Mouse (Mus musculus): ENCODE measurements around the gene Mab21l1.

DNA sequence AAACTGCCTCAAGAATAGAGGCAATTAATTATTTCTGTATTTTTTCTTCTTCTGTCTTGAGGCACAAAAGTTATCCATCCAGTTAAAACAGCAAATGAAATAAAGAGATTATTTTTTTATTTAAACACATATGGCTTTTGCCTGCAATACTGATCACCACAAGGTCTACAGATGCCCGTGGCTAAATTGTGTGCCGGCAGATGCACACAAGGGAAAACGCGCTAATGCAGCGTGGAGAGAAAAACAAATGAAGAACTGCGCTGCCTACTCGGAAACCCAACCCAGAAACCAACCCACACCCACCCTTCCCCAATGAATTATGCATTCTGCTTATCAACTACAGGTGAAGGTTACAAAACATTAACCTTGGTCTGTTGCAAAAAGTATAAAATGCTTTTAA, 7.1 kb upstream of the Mab21l1 start:
- TF ChIP-seq CTCF (IDR thresholded peaks at IDR 0.05; ENCODE audit: extremely low read depth, insufficient read length, insufficient replicate concordance, low read depth, low read length): no peak
- no peak for TF ChIP-seq POLR2A (IDR thresholded peaks at IDR 0.05; ENCODE audit: low read depth, low read length)

Data from small intestine, adult 2 months (tissue).